Mouse (Mus musculus): Measurements from ENCODE around the gene Psmb5.
"Not testable (repeated sequence)": the region's sequence is repeated elsewhere in the genome, so short reads cannot be mapped to it uniquely, and the experiment has no call there.

Gene Psmb5

DNA sequence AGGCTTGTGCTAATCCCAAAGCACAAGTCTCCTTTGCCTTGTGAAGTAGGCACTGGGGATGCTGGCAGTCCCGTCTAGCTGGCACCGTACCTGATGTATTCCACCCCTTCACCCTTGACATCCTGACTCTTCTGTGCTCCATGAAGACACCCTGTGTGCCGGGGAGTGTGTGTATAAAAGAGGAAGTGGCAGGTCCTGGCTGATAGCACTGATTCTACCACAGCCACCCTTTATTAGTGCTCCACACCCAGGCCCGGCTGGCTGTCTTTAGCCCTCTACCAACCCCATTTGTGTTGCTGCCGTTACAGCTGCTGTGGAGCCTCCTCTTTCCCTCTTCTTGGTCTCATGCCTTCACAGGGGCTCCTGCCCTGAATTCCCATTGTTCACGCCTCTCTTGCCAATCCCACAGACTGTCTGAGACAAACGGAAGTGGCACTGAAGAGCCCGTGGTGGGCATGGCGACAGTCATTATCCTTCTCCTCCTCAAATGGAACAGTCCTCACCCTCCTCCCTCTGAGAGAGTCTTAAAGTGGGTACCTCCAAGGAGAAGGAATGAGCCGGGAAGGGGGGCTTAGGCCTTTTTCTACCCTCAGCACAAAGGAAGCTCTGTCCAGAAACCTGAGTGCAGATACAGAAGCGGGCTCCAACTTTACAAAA, 12.9 kb upstream of the Psmb5 start:
- DNase-seq (ENCODE audit: low spot score in 2 of 2) = no peak

DNA sequence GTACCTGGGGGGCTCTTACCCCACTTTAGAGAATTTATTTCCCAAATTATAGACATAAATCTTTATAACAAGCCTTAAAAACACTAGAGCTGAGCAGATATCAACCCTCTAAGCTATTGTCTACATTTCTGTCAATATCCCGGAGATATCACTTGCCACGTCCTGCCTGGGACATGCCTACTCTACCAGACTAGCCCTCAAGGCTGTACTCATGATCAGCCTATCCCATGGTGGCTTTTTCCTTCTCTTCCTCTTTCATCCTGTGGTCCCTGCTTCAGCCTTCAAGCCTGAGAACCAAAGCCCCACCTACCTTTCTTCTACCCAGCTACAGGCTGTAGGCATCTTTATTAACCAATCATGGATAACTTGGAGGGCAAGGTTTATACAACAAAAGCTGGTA, 12.0 kb upstream of the Psmb5 start:
- no peak for DNase-seq (ENCODE audit: low spot score in 2 of 2)

- DNase-seq (ENCODE audit: low spot score in 2 of 2) = no peak
Observed at GRCm38 (mm10) chr14:54628103-54628502, 10.3 kb upstream of the Psmb5 start.

- DNase-seq (ENCODE audit: low spot score in 2 of 2) = no peak
Observed at GRCm38 (mm10) chr14:54624976-54625375, 7.2 kb upstream of the Psmb5 start.

DNA sequence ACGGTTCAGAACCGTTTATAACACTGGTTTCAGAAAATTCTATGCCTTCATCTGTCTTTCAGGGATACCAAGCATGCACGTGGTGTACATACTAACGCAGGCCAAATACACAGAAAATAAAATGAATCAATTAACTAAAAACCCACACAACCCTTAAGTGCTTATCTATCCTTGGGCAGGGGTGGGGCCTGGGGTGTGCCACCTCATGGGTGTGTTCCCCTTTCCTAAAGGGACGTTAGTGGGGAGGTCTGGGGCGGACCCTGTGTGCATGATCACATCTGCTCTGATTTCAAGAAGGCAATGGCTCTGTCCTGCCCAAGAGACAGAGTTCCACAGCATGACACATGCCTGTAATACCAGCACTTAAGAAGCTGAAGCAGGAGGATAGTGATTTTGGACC, 5.5 kb upstream of the Psmb5 start:
- no peak for DNase-seq (ENCODE audit: low spot score in 2 of 2)

GRCm38 (mm10) chr14:54621133-54621532, 3.3 kb upstream of the Psmb5 start, which contains the start of gene Psmb11:
TSS of gene Psmb11 (plus strand) at chr14:54621433.
- DNase-seq (ENCODE audit: low spot score in 2 of 2) = no peak

DNA sequence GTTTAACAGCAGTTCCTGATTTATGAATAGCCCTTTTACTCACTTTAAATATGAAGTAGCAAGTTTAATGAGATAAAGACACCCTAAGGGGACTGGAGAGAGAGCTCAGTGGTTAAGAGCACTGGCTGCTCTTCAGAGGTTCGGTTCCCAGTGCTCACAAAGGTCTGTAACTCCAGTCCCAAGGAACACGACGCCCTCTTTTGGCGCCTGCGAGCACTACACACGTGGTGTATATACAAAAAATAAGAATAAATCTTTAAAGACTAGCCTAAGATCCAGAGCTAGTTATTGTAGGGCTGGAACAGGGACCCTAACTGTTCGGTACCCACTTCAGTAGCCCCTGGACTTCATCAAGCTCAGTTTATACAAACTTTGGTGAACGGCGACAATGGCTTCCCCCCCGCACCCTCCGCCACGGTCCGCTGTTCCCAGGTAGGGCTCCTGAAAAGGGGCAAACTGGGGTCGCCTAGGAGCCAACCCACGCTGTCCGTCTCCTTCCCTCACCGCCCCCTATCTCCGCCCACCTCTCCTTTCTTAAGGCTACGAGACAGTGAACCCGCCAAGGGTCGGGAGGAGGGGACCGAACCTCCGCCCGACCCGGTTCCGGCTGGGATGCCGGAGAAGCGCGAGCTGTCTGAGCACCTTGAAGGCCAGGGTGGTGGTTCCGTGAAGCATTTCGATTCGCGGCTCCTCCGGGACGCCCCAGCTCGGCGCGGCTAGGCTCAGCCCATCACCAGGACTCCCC, 498 bp downstream of the Psmb5 start:
- DNase-seq (ENCODE audit: low spot score in 2 of 2) = no peak

DNA sequence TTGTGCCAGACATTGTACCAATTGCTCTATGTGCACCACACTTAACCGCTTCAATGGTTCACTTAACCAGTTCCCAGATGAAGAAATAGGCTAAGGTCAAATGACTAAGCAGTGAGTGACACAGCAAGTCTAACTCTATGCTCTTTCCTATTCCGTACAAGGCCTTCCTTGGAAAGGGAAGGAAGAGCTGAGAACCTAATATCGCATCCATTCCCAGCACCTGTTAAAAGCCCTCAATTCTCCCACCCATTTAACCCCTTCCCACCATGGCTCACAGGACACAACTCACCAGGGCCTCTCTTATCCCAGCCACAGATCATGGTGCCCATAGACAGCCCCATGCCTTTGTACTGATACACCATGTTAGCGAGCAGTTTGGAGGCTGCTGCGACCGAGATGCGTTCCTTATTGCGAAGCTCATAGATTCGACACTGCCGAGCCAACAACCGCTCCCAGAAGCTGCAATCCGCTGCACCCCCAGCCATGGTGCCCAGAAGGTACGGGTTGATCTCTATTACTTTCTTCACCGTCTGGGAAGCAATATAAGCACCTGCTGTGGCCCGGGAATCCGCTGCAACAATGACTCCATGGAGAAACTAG, 1.5 kb downstream of the Psmb5 start:
- no peak for DNase-seq (ENCODE audit: low spot score in 2 of 2)

GRCm38 (mm10) chr14:54614130-54614529, 3.7 kb downstream of the Psmb5 start:
- not testable (repeated sequence) for DNase-seq (ENCODE audit: low spot score in 2 of 2)

- no peak for DNase-seq (ENCODE audit: low spot score in 2 of 2)
Observed at GRCm38 (mm10) chr14:54610648-54611047, 7.2 kb downstream of the Psmb5 start.

GRCm38 (mm10) chr14:54609962-54610361, 7.9 kb downstream of the Psmb5 start:
- no peak for DNase-seq (ENCODE audit: low spot score in 2 of 2)

GRCm38 (mm10) chr14:54609245-54609644, 8.6 kb downstream of the Psmb5 start:
- DNase-seq (ENCODE audit: low spot score in 2 of 2) = no peak

GRCm38 (mm10) chr14:54607226-54607625, 10.6 kb downstream of the Psmb5 start:
- no peak for DNase-seq (ENCODE audit: low spot score in 2 of 2)

DNA sequence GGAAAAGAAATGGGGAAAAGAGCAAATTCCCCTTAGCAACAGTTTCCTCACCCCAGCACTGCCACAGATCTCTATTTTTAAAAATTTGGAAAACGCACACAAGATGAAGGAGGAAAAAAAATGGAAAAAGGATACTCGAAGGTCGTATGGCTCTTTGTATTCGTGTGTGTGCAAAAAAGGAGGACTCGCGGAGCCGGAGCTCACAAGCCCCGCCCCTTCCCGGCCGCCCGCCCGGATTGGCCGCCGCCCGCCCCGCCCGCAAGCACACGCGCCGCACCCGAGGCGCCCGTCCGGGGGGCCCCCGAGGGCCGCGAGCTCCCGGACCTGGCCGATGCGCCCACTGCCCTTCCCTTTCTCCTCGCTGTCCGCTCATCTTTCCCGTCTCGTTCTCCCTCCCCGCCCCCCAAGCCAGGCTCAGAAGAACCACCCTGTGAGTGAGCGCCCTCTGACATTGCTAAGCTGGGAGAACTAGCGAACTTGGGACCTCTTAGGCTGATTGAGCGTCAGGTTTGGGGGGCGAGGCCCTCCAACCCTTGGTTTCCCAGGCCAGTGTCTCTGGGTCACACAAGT, 12.0 kb downstream of the Psmb5 start, which contains the start of gene 4931414P19Rik:
TSS of gene 4931414P19Rik (minus strand) at position 242 of the 570 bp plus-strand sequence.
- DNase-seq (ENCODE audit: low spot score in 2 of 2) = peak; percentile 55 to 73

- no peak for DNase-seq (ENCODE audit: low spot score in 2 of 2)
Observed at GRCm38 (mm10) chr14:54603686-54604085, 14.1 kb downstream of the Psmb5 start.

DNA sequence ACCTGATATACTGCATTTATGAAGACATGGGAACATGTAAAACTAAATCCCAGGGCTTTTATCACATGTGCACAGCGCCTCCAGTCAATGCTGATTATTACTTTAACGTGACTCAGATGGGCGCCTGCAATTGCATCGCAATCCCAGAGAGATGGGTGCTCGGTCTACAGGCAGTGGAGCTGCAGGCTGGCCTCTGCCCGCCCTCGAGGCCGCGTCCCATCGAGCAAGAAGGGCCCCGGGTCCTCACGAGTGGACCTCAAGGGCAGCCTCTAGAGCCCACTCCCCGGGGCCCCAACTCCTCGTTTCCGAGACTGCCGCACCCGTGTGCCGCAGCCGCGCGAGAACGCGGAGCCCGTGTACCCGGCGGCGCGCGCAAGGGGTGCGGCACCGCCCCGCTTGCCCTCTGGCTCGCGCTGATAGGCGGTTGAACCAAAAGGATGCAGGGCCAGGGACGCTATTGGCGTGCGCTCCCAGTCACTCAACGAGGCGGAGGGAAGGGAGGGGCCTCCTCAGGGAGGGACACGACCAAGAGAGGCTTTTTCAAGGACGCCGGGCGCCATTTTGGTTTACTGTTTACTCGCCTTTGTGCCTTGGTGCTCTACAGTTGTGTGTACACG, 14.7 kb downstream of the Psmb5 start:
- DNase-seq (ENCODE audit: low spot score in 2 of 2) = peak; percentile 95 to 96

GRCm38 (mm10) chr14:54602613-54603012, 15.2 kb downstream of the Psmb5 start:
- DNase-seq (ENCODE audit: low spot score in 2 of 2) = no peak

- no peak for DNase-seq (ENCODE audit: low spot score in 2 of 2)
Observed at GRCm38 (mm10) chr14:54601601-54602000, 16.2 kb downstream of the Psmb5 start.

DNA sequence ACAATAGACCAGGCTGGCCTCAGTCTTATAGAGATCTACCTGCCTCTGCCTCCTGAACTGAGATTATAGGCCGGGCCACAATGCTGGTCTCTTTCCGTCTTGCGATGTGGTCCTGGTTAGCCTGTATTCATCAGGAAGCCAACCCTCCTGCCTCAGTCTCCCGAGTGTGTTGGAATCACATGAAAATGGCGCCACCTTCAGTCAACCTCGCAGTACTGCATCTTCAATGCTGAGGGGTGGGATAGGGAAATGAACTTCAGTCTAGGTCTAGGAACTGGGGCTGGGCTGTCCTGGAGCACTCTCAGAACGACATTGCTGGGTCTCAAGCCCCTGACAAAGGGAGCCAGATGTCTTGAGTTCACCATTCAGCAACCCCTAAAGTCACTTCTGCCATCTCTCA, 20.7 kb downstream of the Psmb5 start:
- no peak for DNase-seq (ENCODE audit: low spot score in 2 of 2)

- DNase-seq (ENCODE audit: low spot score in 2 of 2) = no peak
Observed at GRCm38 (mm10) chr14:54594631-54595414, 23.0 kb downstream of the Psmb5 start.

- DNase-seq (ENCODE audit: low spot score in 2 of 2) = no peak
Observed at GRCm38 (mm10) chr14:54594055-54594454, 23.8 kb downstream of the Psmb5 start.

Measured in frontal cortex, postnatal 10 days (tissue).